ENCODE assay signal across 9 mouse cellular contexts in genomic region chr1:74854306-74855056, GRCm38 (mm10). TPM values are rescaled to one million over a fixed set of nuclear protein-coding genes. Genes with fewer than 3 reads are reported as not detected.
A peak's percentile ranks its signal among the peaks of the same experiment; 100 is the strongest.
DNase-seq lines count a peak whose midpoint lies in the region; ATAC-seq lines count a peak whose summit lies in the region.
"Had no signal": no experiment of that assay in that cellular context is flagged by ENCODE, and none has a peak within 500 bp of the region (broad histone marks: within the 10 kb centered on the region; RNA-seq: fewer than 3 reads in every experiment).

TSS of gene Cdk5r2 (plus strand) at chr1:74854934.

- peak within 1 kb of the TSS; percentile 87 for H3K4me2 ChIP-seq in forebrain, embryonic 14.5 days (ENCODE audit: low read length)
- H3K4me2 ChIP-seq in liver, embryonic 13.5 days = peak within 1 kb of the TSS; percentile 69
- H3K4me2 ChIP-seq in neural tube, embryonic 11.5 days (ENCODE audit: low read depth) = peak within 1 kb of the TSS; percentile 87
- H3K4me2 ChIP-seq in stomach, embryonic 15.5 days = peak within 1 kb of the TSS; percentile 99

- peak within 1 kb of the TSS; percentile 72; the same call in 1 of the 2 replicates for H3K27ac ChIP-seq in forebrain, embryonic 14.5 days (ENCODE audit: low read depth, low read length)
- H3K27ac ChIP-seq in liver, embryonic 13.5 days = no peak within 1 kb of the TSS
- H3K27ac ChIP-seq in neural tube, embryonic 11.5 days (ENCODE audit: low read depth, low read length) = peak within 1 kb of the TSS; percentile 75; the same call in 1 of the 2 replicates
- no peak within 1 kb of the TSS for H3K27ac ChIP-seq in stomach, embryonic 15.5 days

- H3K27me3 ChIP-seq in forebrain, embryonic 14.5 days (replicated peaks; ENCODE audit: control insufficient read depth, insufficient read depth, low read length) = peaks cover 63% of the 10 kb centered on the region
- H3K27me3 ChIP-seq in liver, embryonic 13.5 days = peaks cover 100% of the 10 kb centered on the region
- peaks cover 23% of the 10 kb centered on the region for H3K27me3 ChIP-seq in neural tube, embryonic 11.5 days (ENCODE audit: control insufficient read depth, insufficient read depth, low read length)
- H3K27me3 ChIP-seq in stomach, embryonic 15.5 days (replicated peaks) = peaks cover 95% of the 10 kb centered on the region

- H3K36me3 ChIP-seq in forebrain, embryonic 14.5 days (ENCODE audit: control insufficient read depth, insufficient read depth, low read length) = no peaks in the 10 kb centered on the region
- H3K36me3 ChIP-seq in liver, embryonic 13.5 days = no peaks in the 10 kb centered on the region
- no peaks in the 10 kb centered on the region for H3K36me3 ChIP-seq in neural tube, embryonic 11.5 days (ENCODE audit: control insufficient read depth, insufficient read depth, low read length)
- H3K36me3 ChIP-seq in stomach, embryonic 15.5 days = no peaks in the 10 kb centered on the region

- H3K9ac ChIP-seq in forebrain, embryonic 14.5 days (ENCODE audit: low read length) = peak within 1 kb of the TSS; percentile 86
- no peak within 1 kb of the TSS for H3K9ac ChIP-seq in liver, embryonic 13.5 days
- H3K9ac ChIP-seq in neural tube, embryonic 11.5 days (ENCODE audit: low read length) = peak within 1 kb of the TSS; percentile 82
- peak within 1 kb of the TSS; percentile 41 for H3K9ac ChIP-seq in stomach, embryonic 15.5 days

- peak within 1 kb of the TSS; percentile 68 for H3K4me3 ChIP-seq in forebrain, embryonic 14.5 days (ENCODE audit: low read depth, low read length)
- H3K4me3 ChIP-seq in liver, embryonic 13.5 days (replicated peaks) = peak within 1 kb of the TSS; percentile 53
- peak within 1 kb of the TSS; percentile 73 for H3K4me3 ChIP-seq in neural tube, embryonic 11.5 days (ENCODE audit: low read depth, low read length)
- peak within 1 kb of the TSS; percentile 64 for H3K4me3 ChIP-seq in stomach, embryonic 15.5 days (replicated peaks)

- peak; percentile 80 for DNase-seq in CD4-positive, CD25-positive, alpha-beta regulatory T cell, adult 2 months (ENCODE audit: low read depth, low spot score)
- DNase-seq in c-Kit-positive CD71-positive TER-119-positive erythroid progenitor cells, embryonic 14.5 days (ENCODE audit: low spot score) = peak; percentile 53
- DNase-seq in forebrain, embryonic 14.5 days (ENCODE audit: low spot score) = peak; percentile 98
- DNase-seq in heart, postnatal 10 days = peak; percentile 79 to 80
- peak; percentile 86 to 87 for DNase-seq in kidney, postnatal 36 days
- peak; percentile 37 for DNase-seq in liver, embryonic 13.5 days
- DNase-seq in neural tube, embryonic 11.5 days (ENCODE audit: low spot score) = peak; percentile 92

- H3K4me1 ChIP-seq in forebrain, embryonic 14.5 days (ENCODE audit: control insufficient read depth, insufficient read depth, low read length) = peaks cover 28% of the 10 kb centered on the region
- H3K4me1 ChIP-seq in liver, embryonic 13.5 days (replicated peaks) = peaks cover 15% of the 10 kb centered on the region
- peaks cover 27% of the 10 kb centered on the region for H3K4me1 ChIP-seq in neural tube, embryonic 11.5 days (ENCODE audit: control insufficient read depth, insufficient read depth, low read length)
- H3K4me1 ChIP-seq in stomach, embryonic 15.5 days = peaks cover 26% of the 10 kb centered on the region

- WGBS in forebrain, embryonic 14.5 days = 4% methylated on average over 23 of the region's 39 CpGs
- WGBS in liver, embryonic 13.5 days (ENCODE audit: insufficient replicate concordance) = 2% methylated on average over 31 of the region's 39 CpGs
- WGBS in neural tube, embryonic 11.5 days = 2% methylated on average over 29 of the region's 39 CpGs
- 2% methylated on average over 38 of the region's 39 CpGs for WGBS in stomach, embryonic 15.5 days

- no peaks in the 10 kb centered on the region for H3K9me3 ChIP-seq in forebrain, embryonic 14.5 days (replicated peaks; ENCODE audit: control insufficient read depth, low read length)
- no peaks in the 10 kb centered on the region for H3K9me3 ChIP-seq in liver, embryonic 13.5 days (replicated peaks)
- H3K9me3 ChIP-seq in neural tube, embryonic 11.5 days (ENCODE audit: control insufficient read depth, low read length) = no peaks in the 10 kb centered on the region
- H3K9me3 ChIP-seq in stomach, embryonic 15.5 days = no peaks in the 10 kb centered on the region

- ATAC-seq in forebrain, embryonic 14.5 days = peak; percentile 93
- peak; percentile 67 for ATAC-seq in liver, embryonic 13.5 days (ENCODE audit: low read depth)
- ATAC-seq in neural tube, embryonic 11.5 days (ENCODE audit: insufficient read depth, low FRiP score, low TSS enrichment) = peak; percentile 84
- ATAC-seq in stomach, embryonic 15.5 days (ENCODE audit: insufficient read depth, low FRiP score, low read depth) = peak; percentile 83; the same call in 1 of the 2 replicates

- intact Hi-C loops in heart, postnatal 10 days (cut with DNase I) = no loop called here

RNA-seq across cellular contexts. Expression of gene Cdk5r2, which starts in this region (rescaled TPM):
- 4.5 and 5.3 TPM in 2 replicates for polyA plus RNA-seq in forebrain, embryonic 14.5 days (2014; fragmentation: Nextera tagmentation; extraction: Ambion mirVana)
- under 1 TPM in 1 of 2 experiments, not detected in 1; 0.12 TPM for total RNA-seq in heart, postnatal 10 days (2021)
- polyA plus RNA-seq in liver, embryonic 13.5 days (2015; fragmentation: Nextera tagmentation; extraction: Ambion mirVana) = not detected in 2 replicates
- 4.0 and 4.5 TPM in 2 replicates for polyA plus RNA-seq in neural tube, embryonic 11.5 days (2014; fragmentation: Nextera tagmentation; extraction: Ambion mirVana)
- polyA plus RNA-seq in stomach, embryonic 15.5 days (2015; fragmentation: Nextera tagmentation; extraction: Ambion mirVana) = 0.18 TPM in 2 replicates
- total RNA-seq: MEL had no signal

Comparison
In these comparisons a context has a peak if more than half of its experiments do, and no peak if none do; other contexts are left out.
1. Peak in DNase-seq in heart, postnatal 10 days; RNA of the gene not detected or under 1 TPM.
2. Peak in DNase-seq, ATAC-seq, H3K4me3 ChIP-seq and H3K4me2 ChIP-seq in liver, embryonic 13.5 days; RNA of the gene not detected or under 1 TPM.
3. Peak in ATAC-seq, H3K4me3 ChIP-seq, H3K9ac ChIP-seq and H3K4me2 ChIP-seq in stomach, embryonic 15.5 days; RNA of the gene not detected or under 1 TPM.
4. DNase-seq: peak in every context shown above with its lines; median percentile 98 in forebrain, embryonic 14.5 days; 92 in neural tube, embryonic 11.5 days; 86 in kidney, postnatal 36 days; 80 in CD4-positive, CD25-positive, alpha-beta regulatory T cell, adult 2 months; 80 in heart, postnatal 10 days; 53 in c-Kit-positive CD71-positive TER-119-positive erythroid progenitor cells, embryonic 14.5 days; 37 in liver, embryonic 13.5 days.
5. H3K27ac ChIP-seq: peak in forebrain, embryonic 14.5 days (single experiment) and neural tube, embryonic 11.5 days (single experiment); none in liver, embryonic 13.5 days (single experiment) and stomach, embryonic 15.5 days (single experiment).
6. Peak in every context shown above with its lines, with median percentiles within 50 percentile points of each other: ATAC-seq, H3K4me2 ChIP-seq and H3K4me3 ChIP-seq.